Mouse (Mus musculus): ENCODE results near the gene Ceacam18. TPM values are rescaled to one million over a fixed set of nuclear protein-coding genes. Genes with fewer than 3 reads are reported as not detected.
"Not testable (repeated sequence)": the region's sequence is repeated elsewhere in the genome, so short reads cannot be mapped to it uniquely, and the experiment has no call there.

Gene Ceacam18
- polyA plus RNA-seq, 1 experiment from 2014 or later, result not detected

DNA sequence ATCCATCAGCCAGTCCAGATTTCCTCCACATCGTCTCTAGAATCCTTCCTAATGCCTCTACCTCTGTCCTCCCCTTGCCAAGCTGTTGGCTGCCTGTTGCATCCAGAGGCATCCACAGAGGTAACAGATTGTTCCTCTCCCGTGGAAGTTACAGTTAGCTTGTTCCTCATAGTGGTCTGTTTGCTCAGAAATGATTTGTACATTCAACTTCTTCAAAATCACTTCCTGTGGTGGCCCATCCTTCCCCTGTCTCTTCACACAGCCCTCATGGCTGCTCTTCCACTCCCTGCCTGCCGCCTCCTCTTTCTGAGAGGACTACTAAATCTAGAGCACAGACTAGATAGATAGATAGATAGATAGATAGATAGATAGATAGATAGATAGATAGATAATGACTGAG lies 20.0 kb downstream of the Ceacam18 start:
- WGBS (ENCODE audit: insufficient replicate concordance), result 67% methylated on average over 3 of the region's 3 CpGs
- Histone ChIP-seq H3K4me1 (ENCODE audit: control insufficient read depth, insufficient read depth, low read length) (no peaks in the 10 kb centered on the region), H3K9me3 (replicated peaks; ENCODE audit: control insufficient read depth, low read length) (no peaks in the 10 kb centered on the region), H3K4me2 (no peak overlapping the region), H3K27me3 (ENCODE audit: control insufficient read depth, insufficient read depth, low read length) (no peaks in the 10 kb centered on the region), H3K36me3 (ENCODE audit: control insufficient read depth, insufficient read depth, low read length) (no peaks in the 10 kb centered on the region), H3K4me3 (ENCODE audit: low read depth, low read length) (no peak overlapping the region), H3K9ac (ENCODE audit: low read depth, low read length) (no peak overlapping the region), H3K27ac (ENCODE audit: low read depth, low read length) (no peak overlapping the region)
- ATAC-seq (replicated peaks; ENCODE audit: insufficient number of reproducible peaks, low FRiP score, low TSS enrichment), result no peak

DNA sequence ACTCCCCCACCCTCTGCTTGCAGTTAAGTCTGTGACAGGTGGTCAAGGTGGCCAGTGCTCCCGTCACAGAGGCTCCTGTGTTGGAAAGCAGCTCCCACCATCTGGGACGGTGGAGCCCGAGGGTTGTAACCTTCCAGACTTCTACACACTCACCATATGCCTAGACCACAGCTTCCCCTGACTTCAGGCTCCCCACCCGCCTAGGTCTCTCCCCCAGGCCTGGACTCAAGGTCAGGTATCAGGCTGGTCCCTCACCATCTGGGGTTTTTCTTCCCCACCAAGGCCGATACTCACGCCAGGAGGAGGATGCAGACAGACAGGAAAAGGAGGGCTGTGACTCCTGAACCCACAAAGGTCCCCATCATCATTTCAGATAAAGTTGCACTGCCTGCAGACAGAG lies 21.7 kb downstream of the Ceacam18 start:
- ATAC-seq (replicated peaks; ENCODE audit: insufficient number of reproducible peaks, low FRiP score, low TSS enrichment), result no peak

DNA sequence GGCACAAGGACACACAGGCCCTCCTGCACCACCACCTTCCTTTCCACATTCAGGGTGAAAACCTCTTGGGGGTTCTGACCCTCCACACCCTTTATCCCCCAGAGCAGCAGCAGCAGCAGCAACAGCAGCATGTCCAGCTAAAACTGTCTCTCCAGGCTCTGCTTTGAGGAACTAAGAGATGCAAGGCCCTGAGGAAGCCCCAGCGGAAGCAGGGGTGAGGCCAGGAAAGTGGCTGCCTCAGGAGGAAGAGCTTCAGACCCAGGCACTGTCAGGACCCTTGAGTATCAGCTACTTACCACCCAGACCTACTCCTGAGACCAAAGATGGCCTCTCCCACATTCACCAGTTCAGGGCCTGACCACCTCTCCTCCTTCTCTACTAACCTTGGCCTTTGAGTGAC lies 25.5 kb downstream of the Ceacam18 start, which contains the start of gene Siglece:
Siglece (minus strand) TSS at position 160 of the 400 bp plus-strand sequence.
- H3K4me2 ChIP-seq, result no peak within 1 kb of the TSS
- ATAC-seq (replicated peaks; ENCODE audit: insufficient number of reproducible peaks, low FRiP score, low TSS enrichment), result no peak
- no peaks in the 10 kb centered on the region for H3K36me3 ChIP-seq (ENCODE audit: control insufficient read depth, insufficient read depth, low read length)
- no peaks in the 10 kb centered on the region for H3K9me3 ChIP-seq (replicated peaks; ENCODE audit: control insufficient read depth, low read length)
- no peak within 1 kb of the TSS for H3K4me3 ChIP-seq (ENCODE audit: low read depth, low read length)
- no peaks in the 10 kb centered on the region for H3K4me1 ChIP-seq (ENCODE audit: control insufficient read depth, insufficient read depth, low read length)
- 67% methylated on average over 1 of the region's 1 CpGs for WGBS (ENCODE audit: insufficient replicate concordance)
- H3K27ac ChIP-seq (ENCODE audit: low read depth, low read length), result no peak within 1 kb of the TSS
- H3K9ac ChIP-seq (ENCODE audit: low read depth, low read length), result no peak within 1 kb of the TSS
- no peaks in the 10 kb centered on the region for H3K27me3 ChIP-seq (ENCODE audit: control insufficient read depth, insufficient read depth, low read length)

More for the DNA sequence above, 21.7 kb downstream of the Ceacam18 start:
- no peaks in the 10 kb centered on the region for H3K9me3 ChIP-seq (replicated peaks; ENCODE audit: control insufficient read depth, low read length)
- H3K36me3 ChIP-seq (ENCODE audit: control insufficient read depth, insufficient read depth, low read length), result no peaks in the 10 kb centered on the region
- no peak overlapping the region for H3K4me2 ChIP-seq
- no peaks in the 10 kb centered on the region for H3K27me3 ChIP-seq (ENCODE audit: control insufficient read depth, insufficient read depth, low read length)
- H3K4me1 ChIP-seq (ENCODE audit: control insufficient read depth, insufficient read depth, low read length), result no peaks in the 10 kb centered on the region
- H3K4me3 ChIP-seq (ENCODE audit: low read depth, low read length), result no peak overlapping the region
- H3K9ac ChIP-seq (ENCODE audit: low read depth, low read length), result no peak overlapping the region
- WGBS (ENCODE audit: insufficient replicate concordance), result 55% methylated on average over 6 of the region's 6 CpGs
- no peak overlapping the region for H3K27ac ChIP-seq (ENCODE audit: low read depth, low read length)

DNA sequence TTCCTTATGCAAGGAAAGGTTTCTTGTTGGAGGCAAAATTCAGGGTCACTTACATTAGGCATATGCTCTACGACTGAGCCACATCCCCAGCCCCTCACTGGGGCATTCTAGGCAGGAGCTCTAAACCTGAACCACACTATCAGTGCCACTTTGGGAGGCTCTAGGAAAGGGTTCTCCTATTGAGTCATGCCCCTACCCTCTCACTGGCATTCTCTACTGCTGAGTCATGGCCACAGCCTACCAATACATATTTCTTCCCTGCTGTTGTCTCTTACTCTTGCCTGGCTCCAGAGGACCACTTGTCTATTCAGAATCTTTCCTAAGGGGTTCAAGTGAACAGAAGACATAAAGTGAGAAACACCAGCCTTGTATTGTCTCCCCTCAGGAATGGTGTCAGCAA lies 28.3 kb downstream of the Ceacam18 start:
- no peaks in the 10 kb centered on the region for H3K4me1 ChIP-seq (ENCODE audit: control insufficient read depth, insufficient read depth, low read length)
- no peak overlapping the region for H3K27ac ChIP-seq (ENCODE audit: low read depth, low read length)
- no peak overlapping the region for H3K4me2 ChIP-seq
- H3K4me3 ChIP-seq (ENCODE audit: low read depth, low read length), result no peak overlapping the region
- H3K27me3 ChIP-seq (ENCODE audit: control insufficient read depth, insufficient read depth, low read length), result no peaks in the 10 kb centered on the region
- WGBS (ENCODE audit: insufficient replicate concordance), result 77% methylated on average over 1 of the region's 1 CpGs
- H3K9me3 ChIP-seq (replicated peaks; ENCODE audit: control insufficient read depth, low read length), result no peaks in the 10 kb centered on the region
- H3K36me3 ChIP-seq (ENCODE audit: control insufficient read depth, insufficient read depth, low read length), result no peaks in the 10 kb centered on the region
- no peak overlapping the region for H3K9ac ChIP-seq (ENCODE audit: low read depth, low read length)
- no peak for ATAC-seq (replicated peaks; ENCODE audit: insufficient number of reproducible peaks, low FRiP score, low TSS enrichment)

DNA sequence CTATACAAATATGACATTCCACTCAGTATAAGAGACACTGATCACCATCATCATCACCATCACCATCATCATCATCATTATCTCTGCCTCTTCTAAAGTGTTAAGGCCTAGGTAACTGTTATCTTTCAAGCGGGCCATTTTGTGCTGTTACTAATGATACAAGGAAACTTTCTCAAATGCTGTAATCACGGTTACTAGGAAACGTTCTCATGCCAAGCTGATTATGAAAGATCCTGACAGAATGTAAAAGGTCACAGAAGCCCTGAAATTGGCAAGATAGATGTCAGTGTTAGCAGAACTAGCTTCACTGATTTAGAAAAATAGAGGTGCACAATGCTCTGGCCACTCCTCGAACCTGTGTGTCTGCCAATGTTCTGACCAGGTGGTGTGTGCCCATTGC lies 32.7 kb downstream of the Ceacam18 start:
- H3K4me2 ChIP-seq; H3K4me1 ChIP-seq (ENCODE audit: control insufficient read depth, insufficient read depth, low read length); H3K36me3 ChIP-seq (ENCODE audit: control insufficient read depth, insufficient read depth, low read length); H3K9me3 ChIP-seq (replicated peaks; ENCODE audit: control insufficient read depth, low read length); H3K27me3 ChIP-seq (ENCODE audit: control insufficient read depth, insufficient read depth, low read length); H3K27ac ChIP-seq (ENCODE audit: low read depth, low read length); H3K9ac ChIP-seq (ENCODE audit: low read depth, low read length); ATAC-seq (replicated peaks; ENCODE audit: insufficient number of reproducible peaks, low FRiP score, low TSS enrichment); H3K4me3 ChIP-seq (ENCODE audit: low read depth, low read length): not testable (repeated sequence)
- 80% methylated on average over 4 of the region's 4 CpGs for WGBS (ENCODE audit: insufficient replicate concordance)

DNA sequence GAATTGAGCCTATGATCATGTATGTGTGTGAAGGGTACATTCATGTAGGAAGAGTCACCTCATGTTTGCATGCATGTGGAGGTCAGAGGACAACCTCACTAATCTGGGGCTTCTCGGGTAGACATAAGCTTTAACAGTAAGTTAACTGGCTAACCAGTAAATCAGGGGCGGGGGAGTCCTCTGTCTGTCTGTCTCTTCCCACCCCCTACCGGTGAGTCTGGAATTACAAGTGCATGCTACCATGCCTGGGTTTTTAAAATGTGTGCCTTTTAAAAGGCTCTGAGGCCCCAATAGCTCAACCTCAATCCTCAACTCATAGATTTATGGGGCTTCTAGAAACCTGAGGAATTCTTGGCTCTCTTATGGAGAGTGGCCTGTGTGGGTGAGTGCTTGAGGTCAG lies 34.1 kb downstream of the Ceacam18 start:
- Histone ChIP-seq H3K9ac (ENCODE audit: low read depth, low read length) (no peak overlapping the region), H3K4me3 (ENCODE audit: low read depth, low read length) (no peak overlapping the region), H3K4me1 (ENCODE audit: control insufficient read depth, insufficient read depth, low read length) (peaks cover 6% of the 10 kb centered on the region), H3K27ac (ENCODE audit: low read depth, low read length) (no peak overlapping the region), H3K4me2 (no peak overlapping the region), H3K27me3 (ENCODE audit: control insufficient read depth, insufficient read depth, low read length) (no peaks in the 10 kb centered on the region), H3K36me3 (ENCODE audit: control insufficient read depth, insufficient read depth, low read length) (no peaks in the 10 kb centered on the region), H3K9me3 (replicated peaks; ENCODE audit: control insufficient read depth, low read length) (no peaks in the 10 kb centered on the region)
- WGBS (ENCODE audit: insufficient replicate concordance), result 22% methylated on average over 3 of the region's 3 CpGs
- no peak for ATAC-seq (replicated peaks; ENCODE audit: insufficient number of reproducible peaks, low FRiP score, low TSS enrichment)

DNA sequence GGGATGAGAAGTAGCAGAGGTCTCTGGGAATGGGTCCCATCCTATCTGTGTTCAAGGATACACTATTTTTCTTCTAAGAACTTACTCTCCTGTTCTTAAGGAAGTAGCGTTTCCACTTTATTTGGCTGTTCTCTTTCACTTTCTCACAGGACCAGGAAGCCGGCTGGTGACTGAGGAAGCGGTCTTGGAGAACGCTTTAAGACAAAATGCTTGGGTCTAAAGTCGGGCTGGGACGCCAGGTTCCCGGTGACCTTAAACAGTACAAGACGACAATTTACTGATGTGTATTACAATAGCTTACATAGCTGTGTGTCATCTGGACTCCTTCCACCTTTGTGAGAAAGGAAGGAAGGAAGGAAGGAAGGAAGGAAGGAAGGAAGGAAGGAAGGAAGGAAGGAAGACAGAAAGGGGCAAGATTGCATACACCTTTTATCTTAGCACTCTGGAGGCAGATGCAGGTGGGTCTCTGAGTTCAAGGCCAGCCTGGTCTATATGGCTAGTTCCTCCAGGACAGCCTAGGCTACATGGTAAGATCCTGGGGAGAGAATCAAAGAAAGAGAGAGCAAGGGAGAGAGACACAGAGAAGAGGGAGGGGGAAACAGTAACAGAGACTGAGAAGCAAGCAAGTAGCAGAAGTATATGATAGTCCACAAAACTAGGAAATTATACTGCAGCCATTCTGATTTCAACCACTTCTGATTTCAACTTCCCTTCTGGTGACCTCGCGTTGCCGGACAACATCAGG lies 36.7 kb downstream of the Ceacam18 start:
- Histone ChIP-seq H3K9me3 (replicated peaks; ENCODE audit: control insufficient read depth, low read length) (no peaks in the 10 kb centered on the region), H3K27me3 (ENCODE audit: control insufficient read depth, insufficient read depth, low read length) (no peaks in the 10 kb centered on the region), H3K4me2 (peak overlapping the region; percentile 85), H3K4me1 (ENCODE audit: control insufficient read depth, insufficient read depth, low read length) (peaks cover 6% of the 10 kb centered on the region), H3K9ac (ENCODE audit: low read depth, low read length) (peak overlapping the region; percentile 66), H3K4me3 (ENCODE audit: low read depth, low read length) (peak overlapping the region; percentile 59), H3K27ac (ENCODE audit: low read depth, low read length) (no peak overlapping the region), H3K36me3 (ENCODE audit: control insufficient read depth, insufficient read depth, low read length) (peaks cover 9% of the 10 kb centered on the region)
- peak; percentile 8; the same call in 1 of the 2 replicates for ATAC-seq (replicated peaks; ENCODE audit: insufficient number of reproducible peaks, low FRiP score, low TSS enrichment)
- WGBS (ENCODE audit: insufficient replicate concordance), result 66% methylated on average over 11 of the region's 11 CpGs

DNA sequence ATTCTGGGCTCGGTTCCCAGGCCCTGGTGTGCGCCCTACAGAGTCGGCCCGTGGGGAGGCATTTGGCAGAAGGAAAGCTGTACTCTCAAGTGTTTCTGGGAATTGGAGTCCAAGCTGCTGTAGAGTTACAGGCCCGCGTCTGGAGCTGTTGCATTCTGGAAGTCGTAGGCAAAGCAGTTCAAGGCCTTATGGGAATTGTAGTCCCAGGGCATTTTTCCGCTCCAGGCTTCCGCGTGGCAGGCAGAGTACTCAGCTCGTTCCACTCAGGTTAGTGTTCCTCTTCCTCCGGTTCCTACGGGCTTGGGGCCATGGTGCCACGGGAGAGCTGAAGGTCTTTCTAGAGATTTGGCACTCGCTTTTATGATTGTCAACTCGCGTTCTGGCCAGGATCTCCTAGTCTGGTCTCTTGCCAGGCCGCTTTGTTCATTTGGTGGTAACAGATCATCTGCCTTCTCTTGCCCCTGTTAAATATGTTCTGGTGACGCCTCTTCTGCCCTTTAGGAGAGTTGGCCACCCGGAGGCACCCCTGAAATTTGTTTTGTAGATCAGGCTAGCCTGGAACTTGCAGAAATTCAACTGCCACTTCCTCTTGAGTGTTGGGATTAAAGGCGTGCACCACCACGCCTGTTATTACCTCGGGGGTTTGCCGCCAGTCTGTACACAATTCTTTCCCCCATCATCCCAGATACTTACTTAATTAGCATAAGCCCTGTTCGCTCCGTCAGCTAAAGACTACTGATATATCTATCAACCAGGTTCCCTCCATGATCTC lies 37.5 kb downstream of the Ceacam18 start, which contains the start of gene Ctu1:
Ctu1 (plus strand) TSS at position 208 of the 772 bp plus-strand sequence.
- H3K4me2 ChIP-seq, result peak within 1 kb of the TSS; percentile 85
- H3K27me3 ChIP-seq (ENCODE audit: control insufficient read depth, insufficient read depth, low read length), result no peaks in the 10 kb centered on the region
- peaks cover 6% of the 10 kb centered on the region for H3K4me1 ChIP-seq (ENCODE audit: control insufficient read depth, insufficient read depth, low read length)
- under 1% methylated on average over 26 of the region's 26 CpGs for WGBS (ENCODE audit: insufficient replicate concordance)
- ATAC-seq (replicated peaks; ENCODE audit: insufficient number of reproducible peaks, low FRiP score, low TSS enrichment), result peak; percentile 86
- H3K27ac ChIP-seq (ENCODE audit: low read depth, low read length), result no peak within 1 kb of the TSS
- peak within 1 kb of the TSS; percentile 59 for H3K4me3 ChIP-seq (ENCODE audit: low read depth, low read length)
- peak within 1 kb of the TSS; percentile 72 for H3K9ac ChIP-seq (ENCODE audit: low read depth, low read length)
- H3K9me3 ChIP-seq (replicated peaks; ENCODE audit: control insufficient read depth, low read length), result no peaks in the 10 kb centered on the region
- peaks cover 16% of the 10 kb centered on the region for H3K36me3 ChIP-seq (ENCODE audit: control insufficient read depth, insufficient read depth, low read length)
